Mouse (Mus musculus) mesoderm, embryonic 11.5 days (tissue): ENCODE measurements around the gene Crybg3.

Experiments
- DNase-seq: peaks from one replicate; pipeline ENCODE4 v3.0.0-alpha.2; 2012; ENCODE audit warnings: low read depth, low spot score

The Crybg3 gene

DNA sequence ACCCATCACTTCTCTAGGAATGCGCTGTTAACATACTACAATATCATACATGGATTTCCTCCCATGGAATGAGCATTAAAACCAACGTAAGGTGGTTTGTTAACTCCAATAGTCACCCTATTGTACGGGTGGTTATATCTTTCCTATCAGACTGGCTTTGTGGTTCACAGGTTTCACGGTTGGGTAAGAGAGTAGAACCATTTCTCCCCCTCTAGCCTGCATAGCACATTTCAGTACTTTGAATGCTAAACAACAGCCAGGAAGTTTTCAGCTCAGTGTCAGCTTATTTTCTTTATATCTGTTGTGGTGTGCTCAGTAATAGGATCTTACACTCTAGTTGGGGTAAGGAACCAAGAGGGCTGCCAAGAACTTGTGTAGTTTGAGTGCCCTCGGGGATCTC is 149.0 kb downstream of the Crybg3 start:
- no peak for DNase-seq

GRCm38 (mm10) chr16:59449092-59449491 is 151.7 kb downstream of the Crybg3 start:
- DNase-seq, result no peak

DNA sequence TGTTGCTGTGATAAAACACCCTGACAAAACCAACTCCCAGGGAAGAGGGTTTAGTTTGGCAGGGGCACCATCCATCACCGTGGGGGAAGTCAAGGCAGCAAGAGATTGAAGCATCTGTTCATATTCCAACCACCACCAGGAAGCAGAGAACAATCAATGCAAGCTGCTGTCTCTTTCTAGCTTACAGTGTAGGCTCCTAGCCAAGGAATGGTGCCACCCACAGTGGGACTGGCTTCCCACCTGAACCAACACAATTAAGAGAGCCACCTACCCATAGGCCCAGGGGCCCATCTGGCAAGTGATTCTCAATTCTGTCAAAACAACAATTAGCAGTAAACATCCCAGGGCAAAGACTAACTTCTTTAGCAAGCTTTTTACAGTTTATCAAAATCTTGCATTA is 152.6 kb downstream of the Crybg3 start:
- DNase-seq, result no peak

- no peak for DNase-seq
Observed at GRCm38 (mm10) chr16:59444880-59445559, 155.8 kb downstream of the Crybg3 start.
